Mouse (Mus musculus) heart, adult 2 months (tissue): ENCODE results near the gene Serpinb8. TPM values are rescaled to one million over a fixed set of nuclear protein-coding genes. Genes with fewer than 3 reads are reported as not detected.

Experiments used
- DNase-seq, 2 experiments: peaks; one replicate each; pipeline ENCODE4 v3.0.0; 2021
- H3K27ac ChIP-seq: fragments of 200-600 bp; 2 replicates; pipeline ENCODE4 v1.8.1; 2022
- H3K27me3 ChIP-seq: fragments of 200-500 bp; 2 replicates; pipeline ENCODE4 v1.6.1; 2012; ENCODE audit warnings: mild to moderate bottlenecking, low read length, inconsistent platforms, mixed read lengths; ENCODE audit not compliant: control insufficient read depth, insufficient read depth
- H3K36me3 ChIP-seq: fragments of 200-500 bp; 2 replicates; pipeline ENCODE4 v1.6.1; 2012; ENCODE audit warnings: low read length, inconsistent platforms; ENCODE audit not compliant: control insufficient read depth, insufficient read depth
- H3K4me1 ChIP-seq: fragments of 200-500 bp; 2 replicates; pipeline ENCODE4 v1.6.1; 2011; ENCODE audit warnings: low read length; ENCODE audit not compliant: control insufficient read depth, insufficient read depth
- H3K4me3 ChIP-seq: fragments of 200-600 bp; 2 replicates; pipeline ENCODE4 v1.8.1; 2022
- H3K79me2 ChIP-seq: fragments of 200-500 bp; replicated peaks from 2 replicates; pipeline ENCODE4 v1.6.1; 2012; ENCODE audit warnings: mild to moderate bottlenecking, inconsistent platforms, low read length, moderate library complexity, mixed read lengths; ENCODE audit not compliant: control insufficient read depth, insufficient read depth
- H3K9ac ChIP-seq: fragments of 200-500 bp; 2 replicates; pipeline ENCODE4 v1.6.1; 2012; ENCODE audit warnings: low read depth, mild to moderate bottlenecking, control low read depth, inconsistent platforms, low read length, mixed read lengths
- CTCF ChIP-seq: fragments of 200-600 bp; IDR thresholded peaks from 2 replicates; pipeline ENCODE4 v1.8.1; 2022; ENCODE audit warnings: antibody characterized with exemption, mild to moderate bottlenecking, moderate library complexity
- EP300 ChIP-seq: fragments of 200-500 bp; IDR thresholded peaks from 2 replicates; pipeline ENCODE4 v1.6.1; 2011; ENCODE audit warnings: low read depth, low read length, control low read depth; ENCODE audit not compliant: insufficient read depth
- POLR2A ChIP-seq: fragments of 200-500 bp; IDR thresholded peaks from 2 replicates; pipeline ENCODE4 v1.6.1; 2011; ENCODE audit warnings: mild to moderate bottlenecking, low read depth, low read length, control low read depth; ENCODE audit not compliant: insufficient read depth
- WGBS: fragments of 180-500 bp; shearing (Covaris S2); methylation state at CpG from one replicate; pipeline ENCODE4 v1.1.7; 2018; 5-methylcytosine and 5-hydroxymethylcytosine counted together
- intact Hi-C: fragments of 180-260 bp; cut with DNase I; formaldehyde crosslinking; loops from one replicate; pipeline ENCODE4 v1.15.1; 2025
- polyA plus RNA-seq: library from polyadenylated mRNA; depleted of rRNA; stranded (reverse); fragments of >200 nt; gene quantifications from 2 replicates; pipeline ENCODE4 v1.2.3, GENCODE M21; 2012
- total RNA-seq, 2 experiments: library from RNA; stranded (reverse); gene quantifications; 2 replicates each; pipeline ENCODE4 v1.2.3; 2021

The Serpinb8 gene
- total and polyA plus RNA-seq, 3 experiments: 1.3 to 1.8 (median 1.8) TPM

- Histone ChIP-seq H3K36me3 (no peaks in the 10 kb centered on the region), H3K27ac (no peak overlapping the region), H3K9ac (no peak overlapping the region), H3K79me2 (no peaks in the 10 kb centered on the region), H3K27me3 (no peaks in the 10 kb centered on the region), H3K4me1 (no peaks in the 10 kb centered on the region), H3K4me3 (no peak overlapping the region)
- DNase-seq: no peak
- intact Hi-C loops: no loop called here
- TF ChIP-seq EP300 (no peak), CTCF (no peak)
- 75% methylated on average over 1 of the region's 1 CpGs for WGBS
Measured at GRCm38 (mm10) chr1:107581220-107581619, 8.6 kb upstream of the Serpinb8 start.

- no peaks in the 10 kb centered on the region for H3K79me2 ChIP-seq
- H3K27ac ChIP-seq: no peak overlapping the region
- H3K4me3 ChIP-seq: no peak overlapping the region
- intact Hi-C loops: no loop called here
- no peaks in the 10 kb centered on the region for H3K4me1 ChIP-seq
- H3K9ac ChIP-seq: no peak overlapping the region
- no peaks in the 10 kb centered on the region for H3K27me3 ChIP-seq
- no peak for TF ChIP-seq POLR2A
- no peak for TF ChIP-seq EP300
- no peak for TF ChIP-seq CTCF
- no peak for DNase-seq
- no peaks in the 10 kb centered on the region for H3K36me3 ChIP-seq
Measured at GRCm38 (mm10) chr1:107582900-107583299, 6.9 kb upstream of the Serpinb8 start.

GRCm38 (mm10) chr1:107583958-107584376, 5.8 kb upstream of the Serpinb8 start:
- Histone ChIP-seq H3K27me3 (no peaks in the 10 kb centered on the region), H3K27ac (no peak overlapping the region), H3K4me3 (no peak overlapping the region), H3K4me1 (no peaks in the 10 kb centered on the region), H3K36me3 (no peaks in the 10 kb centered on the region), H3K9ac (no peak overlapping the region), H3K79me2 (no peaks in the 10 kb centered on the region)
- intact Hi-C loops: no loop called here
- WGBS: 42% methylated on average over 1 of the region's 1 CpGs
- peak in 1 of 2 experiments; percentile 24 for DNase-seq
- TF ChIP-seq CTCF: no peak
- no peak for TF ChIP-seq EP300
- no peak for TF ChIP-seq POLR2A

- Histone ChIP-seq H3K4me1 (no peaks in the 10 kb centered on the region), H3K9ac (no peak overlapping the region), H3K79me2 (no peaks in the 10 kb centered on the region), H3K36me3 (no peaks in the 10 kb centered on the region), H3K4me3 (no peak overlapping the region), H3K27me3 (no peaks in the 10 kb centered on the region), H3K27ac (no peak overlapping the region)
- 72% methylated on average over 3 of the region's 3 CpGs for WGBS
- TF ChIP-seq CTCF: no peak
- TF ChIP-seq EP300: no peak
- TF ChIP-seq POLR2A: no peak
- intact Hi-C loops: no loop called here
- no peak for DNase-seq
Measured at GRCm38 (mm10) chr1:107584932-107585331, 4.9 kb upstream of the Serpinb8 start.

GRCm38 (mm10) chr1:107586196-107586595, 3.6 kb upstream of the Serpinb8 start:
- H3K79me2 ChIP-seq: no peaks in the 10 kb centered on the region
- intact Hi-C loops: no loop called here
- TF ChIP-seq CTCF (no peak), EP300 (no peak), POLR2A (no peak)
- no peak overlapping the region for H3K27ac ChIP-seq
- no peak overlapping the region for H3K9ac ChIP-seq
- H3K36me3 ChIP-seq: no peaks in the 10 kb centered on the region
- H3K4me1 ChIP-seq: no peaks in the 10 kb centered on the region
- H3K4me3 ChIP-seq: no peak overlapping the region
- WGBS: 92% methylated on average over 3 of the region's 3 CpGs
- DNase-seq: no peak
- H3K27me3 ChIP-seq: no peaks in the 10 kb centered on the region

- H3K79me2 ChIP-seq: no peaks in the 10 kb centered on the region
- H3K27me3 ChIP-seq: no peaks in the 10 kb centered on the region
- no peaks in the 10 kb centered on the region; the same call in 1 of the 2 replicates for H3K4me1 ChIP-seq
- H3K4me3 ChIP-seq: no peak overlapping the region
- no peak overlapping the region for H3K27ac ChIP-seq
- no peak for DNase-seq
- no peaks in the 10 kb centered on the region for H3K36me3 ChIP-seq
- no peak for TF ChIP-seq CTCF
- TF ChIP-seq EP300: no peak
- no peak for TF ChIP-seq POLR2A
- no peak overlapping the region for H3K9ac ChIP-seq
- intact Hi-C loops: no loop called here
Measured at GRCm38 (mm10) chr1:107588206-107588605, 1.6 kb upstream of the Serpinb8 start.

GRCm38 (mm10) chr1:107588642-107589041, 1.2 kb upstream of the Serpinb8 start:
- TF ChIP-seq EP300: no peak
- TF ChIP-seq CTCF: no peak
- TF ChIP-seq POLR2A: no peak
- intact Hi-C loops: no loop called here
- H3K27ac ChIP-seq: no peak overlapping the region
- H3K36me3 ChIP-seq: no peaks in the 10 kb centered on the region
- H3K79me2 ChIP-seq: no peaks in the 10 kb centered on the region
- DNase-seq: no peak
- no peak overlapping the region for H3K9ac ChIP-seq
- H3K27me3 ChIP-seq: no peaks in the 10 kb centered on the region
- WGBS: 75% methylated on average over 1 of the region's 1 CpGs
- H3K4me3 ChIP-seq: no peak overlapping the region
- no peaks in the 10 kb centered on the region; the same call in none of the 2 replicates for H3K4me1 ChIP-seq
